Mouse (Mus musculus): ENCODE measurements at regions not wholly inside any gene's neighbourhood (a gene's known extent, or its start where the extent isn't known, plus 50 kb on each side); places are given as distances from the start of the nearest gene placed in this dataset.

- TF ChIP-seq CTCF (IDR thresholded peaks at IDR 0.05; ENCODE audit: low read depth) (no peak), EP300 (IDR thresholded peaks at IDR 0.05; ENCODE audit: low read depth) (no peak)
Observed at GRCm38 (mm10) chr16:15253348-15253693, 63.9 kb upstream of the Gm21897 start.
